Mouse (Mus musculus) embryonic facial prominence, embryonic 10.5 days (tissue): ENCODE results near the gene Sbpl. TPM values are rescaled to one million over a fixed set of nuclear protein-coding genes. Genes with fewer than 3 reads are reported as not detected.
"Not testable (repeated sequence)": the region's sequence is repeated elsewhere in the genome, so short reads cannot be mapped to it uniquely, and the experiment has no call there.

Source experiments
- DNase-seq: peaks from one replicate; pipeline ENCODE4 v3.0.0-alpha.2; 2017; ENCODE audit warnings: low spot score
- H3K27ac ChIP-seq: fragments of 300-500 bp; sonication (generic); replicated peaks from 2 replicates; pipeline ENCODE4 v1.5.1; 2016; ENCODE audit warnings: mild to moderate bottlenecking
- H3K27me3 ChIP-seq: fragments of 300-500 bp; sonication (generic); replicated peaks from 2 replicates; pipeline ENCODE4 v1.6.1; 2016; ENCODE audit warnings: low read depth, mild to moderate bottlenecking; ENCODE audit not compliant: poor library complexity, severe bottlenecking
- H3K36me3 ChIP-seq: fragments of 300-500 bp; sonication (generic); replicated peaks from 2 replicates; pipeline ENCODE4 v1.6.1; 2016; ENCODE audit warnings: mild to moderate bottlenecking, moderate library complexity
- H3K4me1 ChIP-seq: fragments of 300-500 bp; sonication (generic); 2 replicates; pipeline ENCODE4 v1.6.1; 2016
- H3K4me3 ChIP-seq: fragments of 300-500 bp; sonication (generic); 2 replicates; pipeline ENCODE4 v1.5.1; 2016; ENCODE audit warnings: mild to moderate bottlenecking, moderate library complexity
- H3K9me3 ChIP-seq: fragments of 300-500 bp; sonication (generic); 2 replicates; pipeline ENCODE4 v1.6.1; 2016; ENCODE audit warnings: mild to moderate bottlenecking
- WGBS: fragments of 180-500 bp; shearing (Covaris S2); methylation state at CpG from one replicate; pipeline ENCODE4 v1.1.7; 2016; 5-methylcytosine and 5-hydroxymethylcytosine counted together
- polyA plus RNA-seq: library from polyadenylated mRNA; unstranded; fragments of >200 nt; fragmentation: Nextera tagmentation; extraction: Ambion mirVana; gene quantifications from 2 replicates; pipeline ENCODE4 v1.2.1, GENCODE M21; 2016

Sbpl gene
- polyA plus RNA-seq, 1 experiment from 2014 or later: not detected

DNA sequence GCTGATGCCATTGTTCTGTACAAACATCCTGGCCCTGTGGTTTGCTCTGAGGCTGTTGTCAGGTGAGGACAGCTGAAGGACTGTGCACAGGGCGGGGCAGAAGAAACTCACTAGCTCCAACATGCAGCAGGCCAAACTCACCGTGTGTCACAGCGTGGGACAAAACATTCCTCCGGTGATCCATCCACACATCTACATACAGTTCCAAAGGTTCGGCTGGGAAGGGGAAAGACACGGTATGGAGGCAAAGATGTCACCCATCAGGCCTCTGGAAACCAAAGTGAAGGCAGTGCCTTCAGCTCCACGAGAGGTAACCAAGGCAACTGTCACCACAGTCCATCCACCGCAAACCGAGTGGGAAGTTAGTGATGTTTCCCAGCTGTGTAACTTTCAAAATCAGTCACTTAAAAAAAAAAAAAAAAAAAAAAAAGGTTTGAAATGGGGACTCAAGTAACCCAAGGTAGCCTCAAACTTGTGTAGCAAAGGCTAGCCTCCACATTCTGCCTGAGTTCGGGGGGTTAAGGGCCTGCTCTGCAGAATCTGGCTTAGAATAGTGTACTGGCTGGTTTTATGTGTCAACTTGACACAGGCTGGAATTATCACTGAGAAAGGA is 25.3 kb upstream of the Sbpl start, which contains the start of gene Prss30:
Prss30 (minus strand) TSS at position 270 of the 613 bp plus-strand sequence.
- 82% methylated on average over 10 of the region's 10 CpGs for WGBS
- no peak for DNase-seq
- H3K27me3 ChIP-seq: no peaks in the 10 kb centered on the region
- no peak within 1 kb of the TSS for H3K27ac ChIP-seq
- H3K36me3 ChIP-seq: no peaks in the 10 kb centered on the region
- H3K4me3 ChIP-seq: no peak within 1 kb of the TSS
- peaks cover 13% of the 10 kb centered on the region for H3K4me1 ChIP-seq
- no peaks in the 10 kb centered on the region for H3K9me3 ChIP-seq

DNA sequence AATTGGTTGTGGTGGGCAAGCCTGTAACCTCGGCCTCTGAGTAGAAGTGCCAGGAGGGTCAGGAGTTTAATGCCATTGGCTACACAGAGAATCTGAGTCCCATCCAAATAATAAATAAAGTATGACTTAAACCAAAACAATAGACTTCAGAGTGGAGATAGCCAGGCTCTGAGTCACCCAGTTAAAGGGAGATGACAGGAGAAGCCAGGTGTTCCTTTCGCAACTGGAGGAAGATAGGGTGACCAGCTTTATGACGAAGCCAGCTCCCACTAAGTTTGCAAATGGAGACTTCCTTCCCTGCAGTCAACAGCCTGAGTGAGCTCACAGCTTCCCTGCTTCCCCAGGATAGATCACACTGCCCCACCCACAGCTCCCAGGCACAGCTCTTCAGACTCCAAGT is 24.4 kb upstream of the Sbpl start:
- H3K27me3 ChIP-seq: no peaks in the 10 kb centered on the region
- 64% methylated on average over 3 of the region's 3 CpGs for WGBS
- DNase-seq: no peak
- no peaks in the 10 kb centered on the region for H3K9me3 ChIP-seq
- no peaks in the 10 kb centered on the region for H3K36me3 ChIP-seq
- H3K27ac ChIP-seq: no peak overlapping the region
- H3K4me1 ChIP-seq: peaks cover 13% of the 10 kb centered on the region
- H3K4me3 ChIP-seq: no peak overlapping the region

DNA sequence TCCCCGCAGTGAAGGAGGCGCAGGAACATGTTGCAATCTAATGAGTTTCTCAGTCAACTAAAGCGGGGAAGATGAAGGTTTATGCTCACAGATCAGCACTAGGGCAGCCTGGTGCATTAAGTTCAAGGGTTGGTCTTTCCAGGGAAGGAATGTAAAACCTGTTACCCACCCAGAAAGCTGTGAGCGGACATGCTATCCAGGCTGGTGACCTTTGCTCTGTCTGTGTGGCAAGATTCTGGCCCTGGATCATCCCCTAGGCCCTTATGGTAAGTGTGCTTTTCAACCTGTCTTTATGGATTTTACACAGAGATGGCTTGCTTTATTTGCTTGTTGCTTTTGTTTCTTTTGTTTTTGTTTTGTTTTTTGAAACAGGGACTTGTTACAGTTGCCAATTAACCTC is 21.6 kb upstream of the Sbpl start:
- no peaks in the 10 kb centered on the region for H3K36me3 ChIP-seq
- no peaks in the 10 kb centered on the region for H3K27me3 ChIP-seq
- peaks cover 3% of the 10 kb centered on the region; the same call in 1 of the 2 replicates for H3K4me1 ChIP-seq
- WGBS: 81% methylated on average over 4 of the region's 4 CpGs
- H3K4me3 ChIP-seq: no peak overlapping the region
- no peak overlapping the region for H3K27ac ChIP-seq
- H3K9me3 ChIP-seq: no peaks in the 10 kb centered on the region
- DNase-seq: no peak

DNA sequence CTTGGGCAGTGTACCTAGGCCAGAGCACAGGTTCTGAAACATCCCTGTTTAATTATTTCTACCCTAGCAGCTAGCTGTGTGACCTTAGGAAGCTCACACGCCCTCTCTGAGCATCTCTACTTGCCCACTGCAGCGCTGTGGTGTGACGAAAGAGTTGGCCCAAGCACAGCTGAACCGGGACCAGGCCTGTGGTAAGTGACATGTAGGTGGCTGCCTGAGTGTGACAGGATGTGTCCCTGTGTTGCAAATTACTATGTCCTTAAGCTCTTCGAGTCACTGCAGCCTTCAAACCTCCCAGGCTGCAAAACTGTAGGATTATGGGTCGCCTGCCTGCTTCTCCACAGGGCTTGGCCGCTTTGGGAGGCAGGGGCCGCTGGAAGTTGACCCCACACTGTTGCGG is 16.2 kb upstream of the Sbpl start:
- H3K9me3 ChIP-seq: no peaks in the 10 kb centered on the region
- H3K36me3 ChIP-seq: no peaks in the 10 kb centered on the region
- 81% methylated on average over 9 of the region's 9 CpGs for WGBS

DNA sequence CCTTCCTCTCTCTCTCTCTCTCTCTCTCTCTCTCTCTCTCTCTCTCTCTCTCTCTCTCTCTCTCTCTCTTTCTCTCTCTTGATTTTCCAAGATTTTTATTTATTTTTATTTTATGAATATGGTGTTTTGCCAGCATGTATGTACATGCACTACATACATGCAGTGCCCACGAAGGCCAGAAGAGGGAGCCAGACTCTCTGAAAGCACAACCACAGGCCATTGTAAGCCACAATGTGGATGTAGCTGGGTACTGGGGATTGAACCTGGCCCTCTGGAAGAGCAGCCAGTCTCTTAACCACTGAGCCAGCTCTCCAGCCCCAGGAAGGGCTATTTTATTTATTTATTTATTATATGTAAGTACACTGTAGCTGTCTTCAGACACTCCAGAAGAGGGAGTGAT is 14.2 kb upstream of the Sbpl start:
- Histone ChIP-seq H3K27ac (no peak overlapping the region), H3K9me3 (no peaks in the 10 kb centered on the region), H3K4me1 (no peaks in the 10 kb centered on the region), H3K4me3 (no peak overlapping the region), H3K36me3 (no peaks in the 10 kb centered on the region), H3K27me3 (no peaks in the 10 kb centered on the region)
- WGBS: 3% methylated on average over 1 of the region's 1 CpGs
- DNase-seq: peak; percentile 75

More for the DNA sequence above, 16.2 kb upstream of the Sbpl start:
- Histone ChIP-seq H3K27ac (no peak overlapping the region), H3K4me1 (0 out of 2 replicates have a peak, but pooled peaks cover 3% of the 10 kb centered on the region), H3K4me3 (no peak overlapping the region), H3K27me3 (no peaks in the 10 kb centered on the region)
- no peak for DNase-seq

DNA sequence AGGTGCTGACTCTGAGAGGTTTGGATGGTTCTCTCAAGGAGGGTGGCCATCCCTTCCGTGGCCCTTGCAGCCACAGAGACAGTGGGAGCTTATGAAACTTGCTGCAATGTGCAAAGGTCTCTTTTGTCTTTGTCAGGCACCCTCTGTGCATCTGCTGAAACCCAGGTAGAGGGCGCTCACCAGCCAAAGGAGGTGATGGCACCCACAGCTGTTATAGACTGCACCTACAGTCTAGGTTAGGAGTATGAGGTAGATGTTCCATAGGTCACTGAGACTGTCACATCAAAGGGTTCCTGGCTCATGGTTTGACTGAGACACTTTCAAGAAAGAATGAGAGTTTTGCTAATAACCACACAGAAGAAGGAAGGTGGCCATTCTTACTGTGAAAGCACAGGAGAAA is 13.7 kb upstream of the Sbpl start:
- 46% methylated on average over 2 of the region's 2 CpGs for WGBS
- no peaks in the 10 kb centered on the region for H3K9me3 ChIP-seq
- H3K27me3 ChIP-seq: no peaks in the 10 kb centered on the region
- H3K4me1 ChIP-seq: no peaks in the 10 kb centered on the region
- no peaks in the 10 kb centered on the region for H3K36me3 ChIP-seq
- no peak for DNase-seq
- no peak overlapping the region for H3K4me3 ChIP-seq
- H3K27ac ChIP-seq: no peak overlapping the region

DNA sequence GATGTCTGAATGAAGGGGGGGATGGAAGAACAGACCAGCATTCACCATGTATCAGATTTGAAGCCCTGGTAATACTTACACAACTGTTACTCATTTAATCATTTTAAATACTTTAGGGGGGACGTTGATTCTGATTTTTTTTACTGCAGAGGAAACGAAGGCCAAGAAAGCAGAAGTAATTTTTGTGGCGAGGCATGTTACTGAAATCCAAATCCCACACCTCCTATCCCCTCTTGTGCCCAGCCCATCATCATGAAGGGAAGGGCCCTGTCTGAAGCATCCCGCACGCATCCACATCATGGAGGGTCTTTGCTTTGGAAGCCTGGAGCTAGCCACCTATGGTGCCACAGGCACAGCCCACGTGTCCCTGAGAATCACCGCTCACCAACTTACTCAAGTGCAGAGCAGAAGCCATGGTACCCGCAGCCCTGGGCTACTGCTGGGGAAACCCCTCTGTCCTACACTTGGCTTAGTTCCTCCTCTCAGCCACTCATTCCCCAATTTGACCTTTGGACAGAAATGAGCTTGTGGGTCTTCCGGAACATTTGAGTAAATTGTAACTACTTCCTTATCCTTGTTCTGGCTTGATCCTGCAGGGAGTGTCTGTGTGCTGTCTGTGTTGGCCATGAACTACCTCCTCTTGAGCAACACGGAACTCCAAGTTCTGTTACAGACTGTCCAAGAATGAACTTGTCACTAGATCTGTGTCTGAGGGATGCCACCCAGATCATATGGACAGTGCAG is 11.8 kb upstream of the Sbpl start:
- H3K4me3 ChIP-seq: no peak overlapping the region
- no peak for DNase-seq
- H3K36me3 ChIP-seq: no peaks in the 10 kb centered on the region
- no peaks in the 10 kb centered on the region for H3K4me1 ChIP-seq
- H3K27me3 ChIP-seq: no peaks in the 10 kb centered on the region
- WGBS: 82% methylated on average over 10 of the region's 10 CpGs
- H3K27ac ChIP-seq: no peak overlapping the region
- no peaks in the 10 kb centered on the region for H3K9me3 ChIP-seq

DNA sequence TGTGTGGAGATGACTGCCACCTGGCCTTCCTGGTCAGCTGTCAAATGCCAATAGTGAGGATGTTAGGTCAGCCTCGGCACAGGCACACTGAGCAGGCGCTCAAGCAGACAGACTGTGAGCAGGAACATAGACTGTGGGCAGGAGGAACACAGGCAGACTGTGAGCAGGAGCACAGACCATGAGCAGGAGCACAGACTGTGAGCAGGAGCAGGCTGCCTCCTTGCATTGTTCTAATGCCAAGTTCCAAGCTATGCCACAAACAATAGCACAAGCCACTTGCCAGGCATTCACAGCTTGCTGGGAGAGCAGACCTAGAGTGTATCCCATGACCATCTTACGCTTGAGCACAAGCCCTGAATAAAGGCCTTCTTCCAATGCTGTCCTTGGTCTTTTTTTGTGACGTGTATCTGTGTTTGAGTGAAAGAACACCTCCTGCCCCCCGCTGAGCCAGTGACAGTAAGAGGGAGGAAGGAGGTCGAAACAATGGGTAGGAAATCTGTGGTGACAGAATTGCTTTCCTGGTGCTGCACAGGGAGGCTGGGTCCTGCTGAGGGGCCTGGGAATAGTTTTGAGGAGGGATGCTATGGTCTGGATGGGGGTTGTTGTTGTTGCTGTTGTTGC is 10.8 kb upstream of the Sbpl start:
- DNase-seq: no peak
- Histone ChIP-seq H3K4me1 (no peaks in the 10 kb centered on the region), H3K27ac (no peak overlapping the region), H3K9me3 (no peaks in the 10 kb centered on the region), H3K4me3 (no peak overlapping the region), H3K36me3 (no peaks in the 10 kb centered on the region), H3K27me3 (no peaks in the 10 kb centered on the region)
- WGBS: 45% methylated on average over 6 of the region's 6 CpGs

DNA sequence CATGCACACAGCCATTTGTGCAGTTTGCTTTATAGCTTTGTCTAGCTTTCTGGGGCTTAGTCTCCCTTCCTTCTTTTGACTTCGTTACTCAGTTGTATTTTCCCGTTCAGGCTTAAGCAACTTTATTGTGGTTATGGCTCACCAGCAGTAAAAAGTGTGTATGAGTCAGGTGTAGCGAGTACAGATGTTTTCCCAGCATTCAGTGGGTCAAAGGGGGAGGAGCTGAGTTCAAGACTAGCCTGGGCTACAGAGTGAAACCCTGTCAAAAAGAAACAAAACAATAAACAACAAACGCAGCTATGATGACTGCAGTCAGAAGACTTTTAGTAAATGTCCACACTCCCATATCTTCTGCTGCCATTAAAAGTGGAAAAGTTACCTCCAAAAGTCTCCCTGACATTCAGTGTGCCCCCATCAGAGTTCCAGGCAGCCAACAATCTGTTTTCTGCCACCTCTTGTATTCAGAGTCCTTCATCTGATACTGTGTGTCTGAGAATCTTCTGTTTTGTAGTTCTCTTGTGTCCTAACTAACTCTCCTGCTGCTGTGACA is 6.6 kb upstream of the Sbpl start:
- no peaks in the 10 kb centered on the region for H3K36me3 ChIP-seq
- H3K9me3 ChIP-seq: no peaks in the 10 kb centered on the region
- no peak for DNase-seq
- no peak overlapping the region for H3K27ac ChIP-seq
- WGBS: 67% methylated on average over 4 of the region's 4 CpGs
- H3K27me3 ChIP-seq: no peaks in the 10 kb centered on the region
- H3K4me1 ChIP-seq: peaks cover 4% of the 10 kb centered on the region; the same call in 1 of the 2 replicates
- no peak overlapping the region for H3K4me3 ChIP-seq

DNA sequence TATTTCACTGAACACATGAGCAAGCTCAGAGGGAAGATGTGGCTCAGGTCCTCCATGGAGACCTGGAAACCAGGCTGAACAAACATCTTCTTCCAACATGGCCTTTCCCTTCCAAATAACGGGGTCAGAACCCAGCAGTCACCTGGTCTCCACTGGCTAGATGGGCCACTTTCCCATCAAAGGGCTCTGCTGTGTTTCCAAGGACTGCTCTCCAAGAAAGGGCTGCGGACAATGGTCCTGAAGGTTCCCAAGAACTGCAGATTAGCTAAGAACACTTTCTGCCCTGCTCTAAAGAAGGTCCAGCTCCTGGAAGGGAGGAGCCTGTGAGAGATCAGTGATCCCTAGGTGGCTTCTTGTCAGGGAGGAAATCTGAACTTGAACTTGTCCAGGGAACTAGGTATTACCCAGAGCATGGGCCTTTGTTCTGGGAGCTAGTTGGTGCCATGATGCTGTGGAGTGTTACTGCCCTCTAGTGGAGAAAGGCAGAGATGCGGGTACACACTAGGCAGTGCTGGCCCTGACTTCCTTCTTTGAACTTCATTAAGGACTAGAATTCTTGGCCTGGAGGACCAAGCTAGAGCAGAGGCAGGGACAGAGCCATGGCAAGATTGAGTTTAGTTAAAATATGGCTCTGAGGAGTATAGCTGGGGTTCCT is 5.1 kb upstream of the Sbpl start:
- DNase-seq: peak; percentile 86
- Histone ChIP-seq H3K36me3 (no peaks in the 10 kb centered on the region), H3K27me3 (no peaks in the 10 kb centered on the region), H3K9me3 (no peaks in the 10 kb centered on the region), H3K4me3 (no peak overlapping the region), H3K27ac (peak overlapping the region; percentile 85), H3K4me1 (peaks cover 4% of the 10 kb centered on the region; the same call in 1 of the 2 replicates)
- 38% methylated on average over 3 of the region's 3 CpGs for WGBS

DNA sequence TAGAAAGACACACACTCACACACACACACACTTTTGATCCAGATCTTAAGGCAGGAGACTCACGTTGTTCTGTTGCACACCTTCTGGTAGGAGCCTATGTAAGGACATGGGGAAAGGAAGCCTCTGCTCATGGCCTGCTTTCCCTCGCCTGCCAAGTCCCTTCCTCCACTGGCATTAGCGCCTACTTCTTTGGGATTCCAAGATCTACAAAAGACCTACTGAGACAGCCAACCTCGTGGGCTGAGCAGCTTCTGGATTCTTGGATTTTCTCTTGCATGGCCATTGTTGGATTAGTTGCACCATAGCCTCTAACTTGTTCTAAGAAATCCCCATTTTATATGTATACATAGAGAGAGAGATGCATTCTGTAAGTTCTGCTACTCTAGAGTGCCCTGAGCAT is 4.2 kb downstream of the Sbpl start:
- not testable (repeated sequence) for H3K27me3 ChIP-seq, H3K36me3 ChIP-seq, H3K4me3 ChIP-seq, DNase-seq, H3K27ac ChIP-seq, H3K9me3 ChIP-seq, H3K4me1 ChIP-seq
- 77% methylated on average over 4 of the region's 4 CpGs for WGBS

DNA sequence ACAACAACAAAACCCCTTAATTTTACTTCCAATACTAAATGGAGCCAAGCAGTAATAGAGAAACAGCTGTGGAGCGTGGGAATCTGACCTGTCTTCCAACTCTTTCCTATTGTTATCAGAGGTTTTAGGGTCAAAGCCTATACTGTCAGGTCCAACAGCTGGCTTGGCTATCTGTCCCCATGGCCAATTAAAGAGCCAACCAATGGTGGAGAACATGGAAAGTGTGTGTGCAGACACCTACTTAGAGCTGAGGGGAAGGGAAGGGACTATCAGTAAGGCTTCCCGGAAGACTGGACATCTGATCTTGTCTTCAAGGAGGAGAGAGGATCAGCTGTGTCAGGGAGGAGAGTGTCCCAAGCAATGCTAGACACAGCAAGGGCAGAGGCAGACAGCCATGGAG is 6.0 kb downstream of the Sbpl start:
- Histone ChIP-seq H3K27ac (no peak overlapping the region), H3K27me3 (no peaks in the 10 kb centered on the region), H3K36me3 (no peaks in the 10 kb centered on the region), H3K4me3 (no peak overlapping the region), H3K4me1 (no peaks in the 10 kb centered on the region), H3K9me3 (no peaks in the 10 kb centered on the region)
- 82% methylated on average over 2 of the region's 2 CpGs for WGBS
- DNase-seq: no peak
